Mouse (Mus musculus) myocyte (in vitro differentiated cells): ENCODE measurements around the gene Ptprd.

Experiments used
- CEBPB ChIP-seq: IDR thresholded peaks from 2 replicates; pipeline ENCODE4 v1.6.1; 2011; ENCODE audit warnings: mild to moderate bottlenecking, moderate library complexity; ENCODE audit not compliant: poor library complexity, insufficient read depth, severe bottlenecking
- E2F4 ChIP-seq: IDR thresholded peaks from one replicate; pipeline ENCODE4 v1.6.1; 2011; ENCODE audit warnings: mild to moderate bottlenecking, control low read depth, moderate library complexity; ENCODE audit not compliant: insufficient read depth
- MAX ChIP-seq: IDR thresholded peaks from one replicate; pipeline ENCODE4 v1.6.1; 2011; ENCODE audit warnings: low read depth, mild to moderate bottlenecking, control low read depth
- MYOD1 ChIP-seq, 3 experiments: IDR thresholded peaks; one replicate each; pipeline ENCODE4 v1.6.1; 2011; ENCODE audit warnings: control low read depth in 2 of 3, low read depth in 2 of 3, mild to moderate bottlenecking in 2 of 3, moderate library complexity in 1 of 3; ENCODE audit not compliant: insufficient read length in 2 of 3, control insufficient read depth in 1 of 3
- MYOG ChIP-seq, 3 experiments: IDR thresholded peaks; one replicate each; pipeline ENCODE4 v1.6.1; 2011; ENCODE audit warnings: control low read depth in 2 of 3, low read depth in 2 of 3, mild to moderate bottlenecking in 2 of 3; ENCODE audit not compliant: insufficient read length in 2 of 3, control insufficient read depth in 1 of 3, insufficient read depth in 1 of 3
- POLR2A ChIP-seq: IDR thresholded peaks from one replicate; pipeline ENCODE4 v1.6.1; 2011; ENCODE audit warnings: low read depth, mild to moderate bottlenecking, control low read depth, moderate library complexity; ENCODE audit not compliant: insufficient read length
- POLR2AphosphoS2 ChIP-seq: IDR thresholded peaks from one replicate; pipeline ENCODE4 v1.6.1; 2011; ENCODE audit warnings: low read depth, control low read depth; ENCODE audit not compliant: insufficient read length
- REST ChIP-seq: IDR thresholded peaks from one replicate; pipeline ENCODE4 v1.6.1; 2011; ENCODE audit warnings: mild to moderate bottlenecking, control low read depth, moderate library complexity; ENCODE audit not compliant: insufficient read depth, insufficient read length
- TCF12 ChIP-seq: IDR thresholded peaks from one replicate; pipeline ENCODE4 v1.6.1; 2011; ENCODE audit warnings: mild to moderate bottlenecking, control low read depth; ENCODE audit not compliant: poor library complexity, insufficient read depth, severe bottlenecking
- TCF3 ChIP-seq: IDR thresholded peaks from one replicate; pipeline ENCODE4 v1.6.1; 2011; ENCODE audit warnings: low read depth, control low read depth; ENCODE audit not compliant: insufficient read length
- USF1 ChIP-seq: IDR thresholded peaks from one replicate; pipeline ENCODE4 v1.6.1; 2011; ENCODE audit warnings: low read depth, mild to moderate bottlenecking, control low read depth, moderate library complexity

GRCm38 (mm10) chr4:76440791-76441364 is 1770.9 kb downstream of the Ptprd start:
- TF ChIP-seq POLR2AphosphoS2 = no peak
- TF ChIP-seq USF1 = no peak
- TF ChIP-seq REST = no peak
- TF ChIP-seq POLR2A = no peak
- TF ChIP-seq E2F4 = no peak
- no peak for TF ChIP-seq TCF12
- TF ChIP-seq MYOD1 (IDR thresholded peaks at IDR 0.05; ENCODE audit: control insufficient read depth in 1 of 3, insufficient read length in 2 of 3, low read depth in 2 of 3) = no peak
- TF ChIP-seq TCF3 = no peak
- no peak for TF ChIP-seq MAX
- TF ChIP-seq CEBPB = no peak
- no peak for TF ChIP-seq MYOG (IDR thresholded peaks at IDR 0.05; ENCODE audit: control insufficient read depth in 1 of 3, insufficient read depth in 1 of 3, insufficient read length in 2 of 3, low read depth in 2 of 3)
